Mouse (Mus musculus) heart, embryonic 12.5 days (tissue): ENCODE measurements around the gene Rab11fip3. TPM values are rescaled to one million over a fixed set of nuclear protein-coding genes. Genes with fewer than 3 reads are reported as not detected.

Experiments used
- ATAC-seq: fragments of 200-750 bp; cut with Nextera tagmentation; 2 replicates; pipeline ENCODE4 v1.8.0; 2017; ENCODE audit warnings: moderate TSS enrichment, moderate library complexity; ENCODE audit not compliant: insufficient number of reproducible peaks, low FRiP score
- H3K27ac ChIP-seq: fragments of 300-500 bp; sonication (generic); 2 replicates; pipeline ENCODE4 v1.5.1; 2016; ENCODE audit warnings: mild to moderate bottlenecking, moderate library complexity; ENCODE audit not compliant: poor library complexity, severe bottlenecking
- H3K27me3 ChIP-seq: fragments of 300-500 bp; sonication (generic); replicated peaks from 2 replicates; pipeline ENCODE4 v1.6.1; 2016; ENCODE audit warnings: mild to moderate bottlenecking, moderate library complexity
- H3K36me3 ChIP-seq: fragments of 300-500 bp; sonication (generic); 2 replicates; pipeline ENCODE4 v1.6.1; 2016; ENCODE audit warnings: mild to moderate bottlenecking, moderate library complexity
- H3K4me1 ChIP-seq: fragments of 300-500 bp; sonication (generic); replicated peaks from 2 replicates; pipeline ENCODE4 v1.6.1; 2016; ENCODE audit warnings: mild to moderate bottlenecking
- H3K4me2 ChIP-seq: fragments of 300-500 bp; sonication (generic); 2 replicates; pipeline ENCODE4 v1.6.1; 2016; ENCODE audit warnings: mild to moderate bottlenecking, moderate library complexity
- H3K4me3 ChIP-seq: fragments of 300-500 bp; sonication (generic); 2 replicates; pipeline ENCODE4 v1.5.1; 2016; ENCODE audit warnings: mild to moderate bottlenecking
- H3K9ac ChIP-seq: fragments of 300-500 bp; sonication (generic); 2 replicates; pipeline ENCODE4 v1.6.1; 2016; ENCODE audit warnings: mild to moderate bottlenecking, moderate library complexity
- H3K9me3 ChIP-seq: fragments of 300-500 bp; sonication (generic); replicated peaks from 2 replicates; pipeline ENCODE4 v1.6.1; 2016; ENCODE audit warnings: mild to moderate bottlenecking, moderate library complexity
- WGBS: fragments of 180-500 bp; shearing (Covaris S2); methylation state at CpG from one replicate; pipeline ENCODE4 v1.1.7; 2016; 5-methylcytosine and 5-hydroxymethylcytosine counted together
- polyA plus RNA-seq: library from polyadenylated mRNA; unstranded; fragments of >200 nt; fragmentation: Nextera tagmentation; extraction: Ambion mirVana; gene quantifications from 2 replicates; pipeline ENCODE4 v1.2.1, GENCODE M21; 2016

Gene Rab11fip3
- polyA plus RNA-seq, 1 experiment from 2014 or later, result 15.5 TPM

GRCm38 (mm10) chr17:25943769-25944168 is 125.6 kb downstream of the Rab11fip3 start:
- Histone ChIP-seq H3K4me1 (peaks cover 15% of the 10 kb centered on the region), H3K9me3 (no peaks in the 10 kb centered on the region), H3K36me3 (0 out of 2 replicates have a peak, but pooled peaks cover 2% of the 10 kb centered on the region), H3K4me2 (peak overlapping the region; percentile 33; the same call in 1 of the 2 replicates), H3K27ac (peak overlapping the region; percentile 47), H3K27me3 (peaks cover 4% of the 10 kb centered on the region; the same call in 1 of the 2 replicates), H3K4me3 (no peak overlapping the region), H3K9ac (peak overlapping the region; percentile 6; the same call in 1 of the 2 replicates)
- ATAC-seq, result no peak
- 61% methylated on average over 9 of the region's 9 CpGs for WGBS

GRCm38 (mm10) chr17:25943221-25943620 is 126.1 kb downstream of the Rab11fip3 start:
- no peak for ATAC-seq
- H3K9ac ChIP-seq, result peak overlapping the region; percentile 6; the same call in 1 of the 2 replicates
- peak overlapping the region; percentile 47 for H3K27ac ChIP-seq
- H3K4me1 ChIP-seq, result peaks cover 15% of the 10 kb centered on the region
- peaks cover 4% of the 10 kb centered on the region; the same call in 1 of the 2 replicates for H3K36me3 ChIP-seq
- 71% methylated on average over 3 of the region's 3 CpGs for WGBS
- no peaks in the 10 kb centered on the region for H3K9me3 ChIP-seq
- peak overlapping the region; percentile 33 for H3K4me2 ChIP-seq
- no peak overlapping the region for H3K4me3 ChIP-seq
- peaks cover 4% of the 10 kb centered on the region; the same call in 1 of the 2 replicates for H3K27me3 ChIP-seq

- ATAC-seq, result peak; percentile 87
- Histone ChIP-seq H3K4me2 (peak overlapping the region; percentile 66), H3K4me1 (peaks cover 15% of the 10 kb centered on the region), H3K27ac (peak overlapping the region; percentile 74), H3K36me3 (peaks cover 7% of the 10 kb centered on the region), H3K4me3 (peak overlapping the region; percentile 92), H3K9me3 (no peaks in the 10 kb centered on the region), H3K9ac (0 out of 2 replicates have a peak overlapping the region, but pooled peaks have one; percentile 98), H3K27me3 (peaks cover 4% of the 10 kb centered on the region; the same call in 1 of the 2 replicates)
- WGBS, result 73% methylated on average over 2 of the region's 2 CpGs
Measured at GRCm38 (mm10) chr17:25942597-25943151, 126.7 kb downstream of the Rab11fip3 start.

GRCm38 (mm10) chr17:25941511-25942241 is 127.7 kb downstream of the Rab11fip3 start:
- WGBS, result 4% methylated on average over 54 of the region's 54 CpGs
- peaks cover 12% of the 10 kb centered on the region for H3K4me1 ChIP-seq
- H3K9ac ChIP-seq, result peak overlapping the region; percentile 98
- H3K27ac ChIP-seq, result peak overlapping the region; percentile 86
- H3K27me3 ChIP-seq, result peaks cover 3% of the 10 kb centered on the region; the same call in 1 of the 2 replicates
- H3K4me2 ChIP-seq, result peak overlapping the region; percentile 66
- peak overlapping the region; percentile 92 for H3K4me3 ChIP-seq
- peaks cover 17% of the 10 kb centered on the region for H3K36me3 ChIP-seq
- no peaks in the 10 kb centered on the region for H3K9me3 ChIP-seq
- ATAC-seq, result peak; percentile 56

Other genes starting within 250 kb of the Rab11fip3 start
- gene Wdr24, start 245.9 kb downstream of the Rab11fip3 start, polyA plus RNA-seq, result 15.5 and 17.0 TPM in 2 replicates
- gene Jmjd8, start 240.7 kb downstream of the Rab11fip3 start, polyA plus RNA-seq, result 38.1 and 41.8 TPM in 2 replicates
- gene Stub1, start 236.2 kb downstream of the Rab11fip3 start, polyA plus RNA-seq, result 271 and 272 TPM in 2 replicates
- 1.6 and 2.4 TPM in 2 replicates for gene Rhbdl1, start 232.3 kb downstream of the Rab11fip3 start, polyA plus RNA-seq
- 1.3 and 1.6 TPM in 2 replicates for gene Gm20683, start 227.8 kb downstream of the Rab11fip3 start, polyA plus RNA-seq
- gene Rhot2, start 224.7 kb downstream of the Rab11fip3 start, polyA plus RNA-seq, result 24.0 and 24.9 TPM in 2 replicates
- gene Wdr90, start 208.1 kb downstream of the Rab11fip3 start, polyA plus RNA-seq, result 18.4 and 20.1 TPM in 2 replicates
- 160 and 161 TPM in 2 replicates for gene Mcrip2, start 200.8 kb downstream of the Rab11fip3 start, polyA plus RNA-seq
- 31.3 and 36.1 TPM in 2 replicates for gene Mettl26, start 194.5 kb downstream of the Rab11fip3 start, polyA plus RNA-seq
- gene Wfikkn1, start 188.7 kb downstream of the Rab11fip3 start, polyA plus RNA-seq, result 0.19 and 0.40 TPM in 2 replicates
- gene Rab40c, start 149.8 kb downstream of the Rab11fip3 start, polyA plus RNA-seq, result 17.1 and 18.1 TPM in 2 replicates
- gene Pigq, start 124.6 kb downstream of the Rab11fip3 start, polyA plus RNA-seq, result 69.8 and 72.1 TPM in 2 replicates
- gene Nhlrc4, start 124.6 kb downstream of the Rab11fip3 start, polyA plus RNA-seq, result 0.36 and 1.2 TPM in 2 replicates
- gene A930017K11Rik, start 117.0 kb downstream of the Rab11fip3 start, polyA plus RNA-seq, result 0.08 and 0.17 TPM in 2 replicates
- 16.9 and 18.0 TPM in 2 replicates for gene Capn15, start 83.8 kb downstream of the Rab11fip3 start, polyA plus RNA-seq
- 33.4 and 37.1 TPM in 2 replicates for gene Decr2, start 20.8 kb upstream of the Rab11fip3 start, polyA plus RNA-seq
- gene Nme4, start 26.0 kb upstream of the Rab11fip3 start, polyA plus RNA-seq, result 65.9 and 69.0 TPM in 2 replicates
- 1.2 TPM in 2 replicates for gene Tmem8, start 43.7 kb upstream of the Rab11fip3 start, polyA plus RNA-seq
- 199 and 201 TPM in 2 replicates for gene Mrpl28, start 53.9 kb upstream of the Rab11fip3 start, polyA plus RNA-seq
- gene Axin1, start 69.1 kb upstream of the Rab11fip3 start, polyA plus RNA-seq, result 11.4 and 11.7 TPM in 2 replicates
- 0.45 and 1.0 TPM in 2 replicates for gene Pdia2, start 129.5 kb upstream of the Rab11fip3 start, polyA plus RNA-seq
- 5.6 and 7.0 TPM in 2 replicates for gene Rgs11, start 133.4 kb upstream of the Rab11fip3 start, polyA plus RNA-seq
- 6.3 and 7.2 TPM in 2 replicates for gene Arhgdig, start 138.2 kb upstream of the Rab11fip3 start, polyA plus RNA-seq
- 46.1 TPM in 2 replicates for gene Fam234a, start 174.7 kb upstream of the Rab11fip3 start, polyA plus RNA-seq
- gene Luc7l, start 183.3 kb upstream of the Rab11fip3 start, polyA plus RNA-seq, result 72.3 and 77.0 TPM in 2 replicates